Mouse (Mus musculus) megakaryocyte, embryonic 14.5 days (primary cell): Measurements from ENCODE around the gene Clip2.

Experiments used
- FLI1 ChIP-seq: IDR thresholded peaks from 2 replicates; pipeline ENCODE4 v1.6.1; 2012; ENCODE audit warnings: low read length, inconsistent platforms, mixed read lengths
- GATA1 ChIP-seq: IDR thresholded peaks from 3 replicates; pipeline ENCODE4 v1.6.1; 2012; ENCODE audit warnings: mixed read lengths, low read length, inconsistent platforms, borderline replicate concordance

- TF ChIP-seq GATA1 (no peak), FLI1 (no peak)
These were observed 31.6 kb upstream of the Clip2 start for GRCm38 (mm10) chr5:134583884-134584213.
